Mouse (Mus musculus): ENCODE measurements around the gene Crygc.
A peak's percentile ranks its signal among the peaks of the same experiment; 100 is the strongest.

Gene Crygc

DNA sequence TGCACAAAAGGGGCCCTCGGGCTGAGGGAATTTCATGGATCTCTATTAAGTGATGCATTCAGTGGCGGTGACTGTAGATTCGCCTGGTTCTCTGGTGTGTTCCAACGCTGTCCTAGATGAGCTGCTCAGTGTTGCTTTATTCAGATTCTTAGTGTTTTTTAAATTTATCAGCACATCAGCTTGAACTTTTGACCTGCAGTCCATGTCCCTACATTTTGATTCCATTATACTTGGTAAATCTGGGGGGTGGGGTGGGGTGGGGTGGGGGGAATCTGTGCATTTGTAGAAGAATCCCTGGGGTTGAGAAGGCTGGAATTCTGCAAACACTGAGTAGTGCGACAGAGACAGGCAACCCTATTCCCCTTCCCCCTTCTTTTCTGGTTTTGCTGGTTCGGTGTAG, at the start of gene Crygc:
Gene Crygc (minus strand): TSS at position 101 of the 400 bp plus-strand sequence.
- DNase-seq = no peak

DNA sequence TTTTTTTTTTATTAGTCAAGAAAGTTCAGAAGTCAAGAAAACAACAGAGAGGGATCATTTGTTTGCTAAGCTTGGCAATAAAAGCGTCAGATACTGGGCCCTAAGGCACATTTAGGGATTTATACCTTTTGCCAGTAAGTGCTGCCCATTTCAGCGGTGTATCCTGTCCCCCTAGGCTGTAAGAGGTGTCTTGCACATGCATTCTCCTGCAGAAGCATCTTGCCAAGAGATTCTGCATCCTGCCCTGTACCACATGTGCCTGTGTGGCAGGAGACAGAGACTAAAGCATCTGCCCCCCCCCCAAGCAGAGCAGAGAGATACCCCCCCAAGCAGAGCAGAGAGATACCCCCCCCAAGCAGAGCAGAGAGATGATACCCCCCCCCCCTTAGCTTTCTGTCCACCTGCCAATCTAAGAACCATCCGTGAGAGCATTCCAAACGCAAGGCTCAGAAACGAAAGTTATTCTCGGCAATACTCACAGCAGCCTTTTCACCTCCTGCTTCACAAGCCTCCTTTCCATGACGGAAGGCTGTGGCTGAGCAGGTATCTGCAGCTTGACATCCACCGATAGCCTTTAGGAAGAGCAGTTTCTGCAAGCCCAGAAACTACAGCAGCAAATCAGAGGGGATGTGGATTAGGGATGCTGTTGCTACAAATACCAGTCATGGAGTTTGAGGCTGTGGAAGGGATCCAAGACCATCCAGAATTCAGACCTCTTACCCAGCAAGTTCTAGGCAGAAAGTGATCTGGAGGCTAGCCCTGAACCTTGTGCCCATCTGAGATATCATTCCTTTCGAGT, 49.3 kb upstream of the Crygc start, which contains the start of gene D630023F18Rik:
Gene D630023F18Rik (minus strand): TSS at position 641 of the 799 bp plus-strand sequence.
- peak; percentile 22 for DNase-seq

DNA sequence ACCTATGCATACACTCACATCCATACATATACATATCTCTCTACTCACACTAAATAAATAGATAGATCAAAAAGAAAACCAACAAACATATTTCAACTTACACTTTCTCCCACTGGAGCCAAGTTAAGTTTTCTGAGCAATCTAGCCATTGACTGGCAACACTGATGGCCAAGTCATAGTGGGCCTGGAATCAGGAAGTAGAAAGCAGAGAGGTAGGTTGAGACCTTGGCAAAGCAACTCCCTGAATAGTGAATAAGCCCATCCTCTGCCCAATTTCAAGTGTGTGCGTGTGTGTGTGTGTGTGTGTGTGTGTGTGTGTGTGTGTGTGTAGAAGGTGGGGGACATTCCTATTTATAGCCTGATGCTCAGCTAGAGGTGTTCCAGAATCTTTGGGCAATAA, 45.9 kb upstream of the Crygc start, which contains the start of gene Gm28845:
Gene Gm28845 (minus strand): TSS at position 121 of the 400 bp plus-strand sequence.
- no peak for DNase-seq

DNA sequence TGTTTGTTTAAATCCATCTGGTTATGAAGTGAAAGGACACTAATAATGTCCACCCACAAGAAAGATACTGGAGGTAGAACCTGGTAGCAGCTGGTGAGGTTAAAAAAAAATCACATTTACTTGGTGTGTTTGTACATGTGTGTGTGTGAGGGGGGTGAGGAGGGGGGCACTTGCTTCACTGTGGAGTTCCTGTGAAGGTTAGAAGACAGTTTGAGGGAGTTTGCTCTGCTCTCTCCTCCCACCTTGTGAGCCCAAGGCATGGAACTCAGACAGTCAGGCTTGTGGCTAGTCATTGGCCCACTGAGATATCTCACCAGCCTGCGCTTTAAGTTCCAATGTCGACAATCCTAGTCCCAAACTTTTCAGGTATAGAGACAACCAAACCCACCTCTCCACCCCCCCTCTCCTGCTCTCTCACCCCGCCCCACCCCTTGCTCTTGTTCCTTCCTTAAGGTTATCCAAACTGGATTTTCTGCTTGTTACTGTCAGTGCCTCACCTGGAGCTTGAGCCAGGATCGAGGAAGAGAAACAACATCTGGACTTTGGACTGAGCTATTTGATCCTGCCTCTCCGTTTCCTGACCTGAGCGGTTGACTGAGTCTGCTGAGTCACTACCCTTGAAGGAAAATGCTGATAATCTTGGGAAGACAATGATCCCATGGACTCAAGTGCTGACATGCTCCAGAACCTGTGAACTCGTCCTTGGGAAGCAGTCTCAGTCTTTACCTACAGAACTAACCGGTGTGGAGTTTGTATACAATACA, 44.8 kb upstream of the Crygc start:
- DNase-seq = no peak

GRCm38 (mm10) chr1:65113536-65114172, 40.2 kb upstream of the Crygc start:
- DNase-seq = no peak

DNA sequence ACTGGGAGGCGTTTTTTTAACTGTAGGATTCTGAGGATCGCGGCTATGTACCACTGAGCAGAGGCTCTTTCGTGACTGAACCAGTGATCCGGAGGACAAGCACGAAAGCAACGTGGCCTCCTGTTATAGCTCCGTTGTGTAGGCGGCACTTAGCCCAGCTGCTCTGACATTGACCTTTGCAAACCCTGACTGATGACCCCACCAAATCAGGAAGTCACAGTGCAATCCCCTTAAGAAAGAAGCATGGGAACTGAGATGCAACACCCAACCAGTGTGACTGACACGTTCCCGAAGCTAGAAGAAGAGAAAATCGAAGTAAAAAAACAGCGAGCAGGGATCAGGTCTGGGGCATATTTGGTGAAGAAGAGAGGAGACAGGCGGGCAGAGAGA, 39.3 kb upstream of the Crygc start:
- DNase-seq = no peak

DNA sequence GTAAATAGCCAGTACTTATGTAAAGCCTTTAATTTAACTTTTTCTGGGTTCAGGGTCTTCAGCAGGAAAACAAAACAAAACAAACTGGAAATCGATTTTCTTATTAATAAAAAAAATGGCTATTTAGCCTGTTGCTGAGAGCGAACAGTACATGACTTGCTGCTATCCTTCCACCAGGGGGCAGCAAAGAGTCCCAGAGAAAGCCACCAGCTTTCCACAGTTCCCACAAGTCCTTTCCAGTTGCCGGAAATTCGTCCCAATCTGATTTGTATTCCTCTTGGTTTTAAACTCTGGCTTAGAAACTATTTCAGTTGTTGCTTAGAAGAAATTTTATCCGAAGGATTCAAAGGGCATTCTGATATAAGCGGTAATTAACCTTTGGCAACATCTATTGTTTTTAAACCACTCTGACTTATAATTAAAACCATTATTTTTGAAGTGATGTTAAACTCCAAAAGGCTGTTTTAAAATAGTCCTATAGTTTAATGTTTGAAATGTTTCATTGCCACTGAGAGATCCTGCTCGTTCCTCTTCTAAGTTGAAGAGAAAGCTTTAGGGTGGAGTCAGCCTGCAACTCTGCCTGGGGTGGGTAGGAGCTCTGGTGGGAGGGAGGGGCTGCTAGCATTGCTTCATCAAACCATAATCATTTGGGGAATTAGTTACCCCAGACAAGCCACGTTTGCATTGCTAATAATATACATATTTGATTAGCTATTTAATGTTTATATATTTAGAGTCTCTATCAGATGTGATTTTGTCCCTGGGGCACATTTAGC, 38.7 kb upstream of the Crygc start:
- peak; percentile 76 for DNase-seq

DNA sequence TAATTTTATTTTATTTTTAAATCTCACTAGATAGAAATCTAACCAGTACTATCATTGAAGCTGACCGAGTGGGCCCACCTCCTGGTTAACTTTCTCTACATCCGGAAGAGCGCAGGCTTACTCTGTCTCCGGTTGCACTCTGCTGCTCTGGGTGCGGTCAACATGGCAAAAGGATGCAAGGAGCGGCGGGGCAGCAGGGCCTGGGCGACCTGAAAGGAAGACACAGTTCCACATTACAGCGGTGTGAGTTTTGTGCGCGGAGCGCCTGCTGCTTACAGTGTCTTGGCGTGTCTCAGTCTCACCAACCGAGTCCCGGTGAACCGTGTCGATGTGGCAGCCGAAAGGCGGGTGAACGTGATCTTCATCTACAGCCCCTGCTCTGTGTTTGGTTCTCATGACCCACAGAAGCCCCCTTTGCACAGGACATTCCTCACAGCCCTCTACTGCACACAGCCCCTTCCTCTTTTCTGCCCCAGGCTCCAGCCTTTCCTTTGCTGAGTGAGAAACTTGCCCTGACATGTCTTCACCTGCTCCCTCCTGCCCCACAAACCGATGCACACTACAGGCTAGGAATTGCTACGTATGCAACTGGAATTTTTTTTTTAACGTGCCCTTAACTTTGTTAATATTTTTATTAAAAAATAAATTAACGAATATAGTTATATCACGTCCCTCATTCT, 36.4 kb upstream of the Crygc start:
- no peak for DNase-seq

DNA sequence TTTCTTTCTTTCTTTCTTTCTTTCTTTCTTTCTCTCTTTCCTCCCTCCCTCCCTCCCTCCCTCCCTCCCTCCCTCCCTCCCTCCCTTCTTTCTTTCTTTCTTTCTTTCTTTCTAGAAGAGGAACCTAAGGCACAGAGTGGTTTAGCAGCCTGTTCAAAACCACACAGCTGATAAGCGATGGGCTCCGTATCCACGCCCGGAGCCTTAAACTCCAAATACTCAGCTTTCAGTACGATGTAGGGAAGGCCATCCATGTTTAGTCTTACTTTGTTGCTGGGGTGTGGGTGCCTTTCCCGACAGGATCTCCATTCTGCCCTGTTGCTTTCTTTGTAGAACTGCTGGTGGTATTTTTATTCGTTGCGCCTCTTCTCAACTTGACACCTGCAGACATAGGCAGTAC, 35.7 kb upstream of the Crygc start:
- no peak for DNase-seq

GRCm38 (mm10) chr1:65107654-65108279, 34.3 kb upstream of the Crygc start:
- no peak for DNase-seq

DNA sequence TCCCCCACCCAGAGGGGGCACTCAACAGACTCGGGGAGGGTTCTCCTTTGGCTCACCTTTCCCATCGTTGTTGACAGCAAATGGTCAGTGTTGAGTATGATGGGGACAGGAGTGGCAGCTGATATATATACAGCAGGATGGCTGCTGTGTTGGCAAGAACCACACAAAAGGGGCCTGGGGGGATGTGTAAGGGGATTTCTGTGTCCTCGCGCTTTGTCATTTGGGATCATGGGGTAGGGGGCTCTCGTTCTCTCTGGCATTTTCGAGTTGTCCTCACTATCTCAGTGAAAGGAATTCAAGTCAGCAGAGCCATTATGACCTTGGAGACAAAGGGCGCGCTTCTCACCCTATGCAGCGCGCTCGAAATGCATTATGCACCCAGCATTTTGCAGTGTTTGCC, 29.8 kb upstream of the Crygc start, which contains the start of gene Cryga:
Gene Cryga (minus strand): TSS at position 101 of the 400 bp plus-strand sequence.
- DNase-seq = no peak

DNA sequence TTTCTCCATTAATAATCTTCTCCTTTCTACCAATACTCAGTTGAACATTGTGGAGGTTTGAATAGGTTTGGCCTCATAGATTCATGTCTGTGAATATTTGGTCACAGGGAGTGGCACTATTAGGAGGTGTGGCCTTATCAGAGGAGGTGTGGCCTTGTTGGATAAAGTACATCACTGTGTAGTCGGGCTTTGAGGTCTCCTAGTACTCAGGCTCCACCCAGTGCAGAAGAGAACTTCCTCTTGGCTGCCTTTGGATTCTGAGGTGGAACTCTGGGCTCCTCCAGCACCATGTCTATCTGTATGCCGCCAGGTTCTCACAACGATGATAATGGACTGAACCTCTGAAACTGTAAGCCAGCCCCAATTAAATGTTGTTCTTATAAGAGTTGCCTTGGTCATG, 23.5 kb upstream of the Crygc start:
- no peak for DNase-seq

GRCm38 (mm10) chr1:65091566-65091965, 18.1 kb upstream of the Crygc start:
- DNase-seq = no peak

DNA sequence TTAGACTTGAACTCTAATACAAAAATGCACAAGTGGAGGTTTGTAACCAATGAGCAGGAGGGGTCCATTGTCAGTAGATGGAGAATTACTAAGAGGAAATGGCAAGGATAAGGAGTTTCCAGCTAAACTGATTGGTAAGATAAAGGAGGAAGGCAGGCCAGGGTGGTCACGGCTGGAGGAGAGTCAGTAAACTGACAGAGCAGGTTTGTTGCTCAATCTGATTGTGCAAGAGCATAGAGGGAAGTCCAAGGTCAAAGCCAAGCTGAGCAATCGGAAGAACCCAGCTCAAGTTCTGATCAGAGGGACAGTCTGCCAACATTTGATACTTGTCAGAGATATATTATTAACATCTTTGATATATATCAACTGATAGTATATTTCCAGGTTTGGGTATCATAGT, 16.9 kb upstream of the Crygc start:
- DNase-seq = no peak

DNA sequence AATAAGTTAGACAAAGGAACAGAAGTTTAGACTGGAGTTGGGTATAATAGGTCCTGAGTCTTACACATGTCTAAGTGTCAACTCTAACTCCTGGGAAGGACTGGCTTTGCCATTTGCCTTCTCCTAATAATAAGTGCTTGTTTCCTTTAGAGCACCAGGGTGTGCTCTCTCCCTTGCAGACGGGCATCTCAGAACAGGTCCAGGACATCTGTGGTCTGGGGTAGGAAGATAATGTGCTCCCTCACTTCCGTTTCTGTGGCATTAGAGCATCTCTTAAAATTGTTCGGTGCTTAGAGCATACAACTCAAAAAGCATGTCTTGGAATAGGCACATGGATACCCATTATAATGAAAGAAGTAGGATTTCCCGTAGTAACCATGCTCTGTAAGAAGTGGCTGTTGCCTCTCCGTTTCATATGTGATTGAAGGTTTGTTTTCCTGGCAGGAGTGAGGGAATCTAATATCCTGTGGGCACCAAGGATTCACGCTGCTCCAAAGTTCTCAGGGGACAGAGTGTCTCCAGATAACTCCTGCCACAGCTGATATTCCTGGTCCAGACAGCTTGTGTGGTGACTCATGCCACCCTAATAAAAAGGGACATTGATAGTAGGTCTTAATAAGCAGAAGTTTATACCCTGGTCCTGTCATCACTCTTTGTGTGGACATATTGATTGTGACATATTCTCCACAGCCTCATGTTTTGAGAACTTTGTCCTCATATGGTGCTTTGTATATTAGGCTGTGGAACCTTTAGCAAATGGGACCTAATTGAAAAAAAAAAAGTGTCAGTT, 15.3 kb upstream of the Crygc start:
- no peak for DNase-seq

DNA sequence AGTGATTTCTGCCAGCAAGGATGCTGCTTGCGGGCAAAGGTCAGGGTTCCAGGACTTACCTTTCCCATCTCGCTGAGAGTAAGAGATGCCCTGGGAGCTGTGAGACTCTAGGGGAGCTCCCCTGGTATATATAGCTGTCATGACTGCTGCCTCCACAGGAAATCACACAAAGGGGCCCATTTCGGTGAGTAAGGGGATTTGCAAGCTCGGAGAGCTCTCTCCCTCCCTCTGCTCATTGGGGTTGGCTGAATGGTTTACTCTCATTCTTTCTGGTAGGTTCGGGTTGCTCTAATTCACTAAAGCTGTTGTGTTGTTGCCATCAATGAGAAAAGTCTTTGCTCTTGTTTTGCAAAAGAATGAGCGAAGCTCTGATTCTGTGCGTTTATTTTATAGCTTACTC, 8.7 kb upstream of the Crygc start, which contains the start of gene Crygb:
Gene Crygb (minus strand): TSS at position 101 of the 400 bp plus-strand sequence.
- no peak for DNase-seq

DNA sequence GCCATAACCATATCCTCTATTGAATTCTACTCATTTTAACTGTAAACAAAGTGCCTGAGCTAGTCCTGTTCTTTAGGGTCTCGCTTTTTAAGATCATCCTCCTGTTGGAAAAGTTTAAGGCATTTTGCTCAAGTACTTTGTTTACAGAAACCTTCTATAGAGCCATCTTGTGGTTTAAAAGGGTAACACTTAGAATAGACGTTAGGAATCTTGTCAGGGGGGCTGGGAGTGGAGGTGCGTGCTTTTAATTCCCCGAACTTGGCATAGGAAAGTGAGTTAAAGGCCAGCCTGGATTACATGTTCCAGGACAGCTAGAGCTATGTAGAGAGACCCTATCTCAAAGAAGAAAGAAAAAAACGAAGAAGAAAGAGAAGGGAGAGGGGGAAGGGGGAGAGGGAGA, 2.1 kb upstream of the Crygc start:
- no peak for DNase-seq

GRCm38 (mm10) chr1:65067842-65068241, 5.6 kb downstream of the Crygc start:
- DNase-seq = no peak

DNA sequence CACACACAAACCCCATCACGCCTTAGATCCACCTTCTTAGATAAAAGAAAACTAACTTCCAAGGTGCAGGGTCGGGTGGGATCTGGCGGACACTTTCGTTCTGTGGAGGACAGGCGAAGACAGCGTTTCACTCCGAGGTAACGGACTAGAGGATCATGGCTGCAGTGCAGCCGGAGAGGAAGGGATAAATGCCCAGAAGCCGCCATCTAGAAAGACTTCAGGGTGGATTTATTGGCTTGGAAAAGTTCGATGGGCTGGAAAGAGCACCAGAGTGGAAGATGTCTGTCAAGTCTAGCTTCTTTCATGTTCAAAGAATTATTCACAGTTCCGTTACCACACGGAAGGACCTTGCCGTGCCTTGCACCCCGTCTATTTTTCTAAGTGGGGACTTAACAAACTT, 9.3 kb downstream of the Crygc start:
- no peak for DNase-seq

DNA sequence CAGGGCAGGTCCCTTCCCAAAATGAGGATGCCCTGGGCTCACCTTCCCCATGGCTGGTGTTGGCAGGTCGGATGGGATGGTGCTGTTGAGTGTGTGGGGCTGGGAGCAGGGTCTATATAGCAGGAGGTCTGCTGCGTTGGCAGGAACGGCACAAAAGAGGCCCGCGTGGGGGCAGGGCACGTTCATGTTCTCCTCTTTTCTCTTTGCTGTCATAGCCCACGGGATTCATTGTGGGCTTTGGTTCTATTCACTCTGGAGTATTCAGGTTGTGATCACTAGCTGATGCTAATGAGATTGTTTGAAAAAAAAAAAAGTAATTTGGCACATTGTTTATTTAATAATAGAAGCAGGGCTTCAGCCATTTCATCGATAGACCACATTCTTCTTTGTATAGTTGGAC, 10.1 kb downstream of the Crygc start, which contains the start of gene Crygd:
Gene Crygd (minus strand): TSS at position 101 of the 400 bp plus-strand sequence.
- no peak for DNase-seq

DNA sequence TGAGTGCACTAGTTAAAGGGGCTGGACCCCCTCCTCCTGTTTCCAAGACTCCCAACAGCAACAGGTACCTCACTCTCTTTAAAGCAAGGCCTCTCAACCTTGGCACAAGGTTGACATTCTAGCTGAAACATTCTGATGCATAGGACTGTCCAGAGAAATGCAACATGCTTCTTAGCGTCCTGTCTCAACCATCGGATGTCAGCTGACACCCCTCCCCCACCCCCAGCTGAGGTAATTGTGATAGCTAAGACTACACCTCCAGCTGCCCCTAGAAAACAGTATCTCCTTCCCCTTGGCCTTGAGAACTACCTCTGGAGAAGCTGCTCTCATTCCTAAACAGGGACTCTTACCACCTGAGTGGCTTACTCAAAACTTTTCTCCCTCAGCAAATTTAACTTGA, 21.3 kb downstream of the Crygc start:
- DNase-seq = no peak
